Mouse (Mus musculus): Measurements from ENCODE around the gene Chl1. TPM values are rescaled to one million over a fixed set of nuclear protein-coding genes. Genes with fewer than 3 reads are reported as not detected.

Gene Chl1
- polyA plus RNA-seq, 1 experiment from 2014 or later = 10.8 TPM

DNA sequence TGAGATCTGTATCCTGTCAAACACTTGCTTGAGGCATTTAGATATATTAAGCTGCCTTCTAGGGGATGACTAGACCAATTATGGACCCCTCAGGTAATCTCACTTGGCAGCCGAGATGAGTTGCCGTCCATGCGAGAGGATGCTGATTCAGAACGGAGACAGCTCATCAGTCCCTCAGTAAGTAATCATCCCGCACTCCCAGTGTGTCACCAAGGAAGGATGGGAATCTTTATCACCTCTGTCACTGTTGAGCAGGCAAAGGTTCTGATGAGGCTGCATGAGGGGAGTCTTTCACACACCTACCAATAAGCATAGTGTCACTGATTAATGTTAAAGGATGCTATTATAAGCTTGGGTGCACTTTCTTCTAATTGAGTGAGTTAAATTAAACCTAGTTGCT is 270.7 kb downstream of the Chl1 start:
- Histone ChIP-seq H3K9me3 (no peaks in the 10 kb centered on the region), H3K27ac (no peak overlapping the region), H3K4me1 (replicated peaks) (no peaks in the 10 kb centered on the region), H3K27me3 (ENCODE audit: insufficient read depth, poor library complexity, severe bottlenecking) (no peaks in the 10 kb centered on the region), H3K4me3 (no peak overlapping the region), H3K36me3 (no peaks in the 10 kb centered on the region)
- no peak for DNase-seq (ENCODE audit: low spot score)
- WGBS = 87% methylated on average over 5 of the region's 5 CpGs

DNA sequence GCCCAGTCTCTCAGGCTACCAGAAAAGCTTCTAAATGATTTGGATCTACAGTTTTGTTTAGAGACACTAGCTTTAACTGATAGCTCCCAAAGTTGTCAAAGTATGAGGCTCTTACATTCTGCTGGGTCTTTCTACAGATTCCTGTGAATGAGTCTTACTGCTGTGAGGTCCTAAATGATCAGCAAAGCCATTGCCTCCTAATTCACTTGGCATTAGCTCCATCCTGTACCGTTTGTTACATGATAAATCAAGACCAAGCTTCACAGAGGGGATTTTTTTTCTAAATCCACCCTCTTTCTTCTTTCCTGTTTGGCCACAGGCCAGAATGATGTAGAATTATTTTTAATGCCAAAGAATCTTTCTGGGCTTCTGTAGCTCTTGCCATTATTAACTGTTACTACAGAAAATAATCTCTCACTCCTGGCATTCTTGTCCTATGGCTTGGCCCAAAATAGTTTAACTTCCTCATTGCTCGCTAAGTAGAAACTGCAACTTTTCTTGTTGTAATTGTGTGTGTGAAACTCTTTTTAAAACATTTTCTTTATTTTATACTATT is 280.8 kb downstream of the Chl1 start:
- Histone ChIP-seq H3K27ac (no peak overlapping the region), H3K36me3 (no peaks in the 10 kb centered on the region), H3K4me1 (replicated peaks) (no peaks in the 10 kb centered on the region), H3K4me3 (no peak overlapping the region), H3K27me3 (ENCODE audit: insufficient read depth, poor library complexity, severe bottlenecking) (no peaks in the 10 kb centered on the region), H3K9me3 (no peaks in the 10 kb centered on the region)
- WGBS = 79% methylated on average over 2 of the region's 2 CpGs
- DNase-seq (ENCODE audit: low spot score) = no peak

DNA sequence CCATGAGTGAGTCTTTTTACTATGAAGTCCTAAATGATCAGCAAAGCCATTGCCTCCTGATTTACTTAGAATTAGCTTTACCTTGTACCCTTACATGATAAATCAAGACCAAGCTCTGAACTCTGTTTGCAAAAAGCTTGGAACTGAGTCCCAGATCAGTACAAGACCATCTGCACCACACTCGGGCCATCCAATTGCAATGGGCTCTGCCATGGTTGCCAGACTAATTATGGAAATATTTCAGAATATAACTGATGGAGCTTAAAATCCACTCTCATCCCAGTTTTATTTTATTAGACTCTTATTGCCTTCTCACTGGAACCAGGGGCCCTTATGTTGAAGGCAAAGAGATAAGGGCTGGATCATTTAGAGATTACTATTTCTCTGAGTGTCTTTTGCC is 284.9 kb downstream of the Chl1 start:
- Histone ChIP-seq H3K4me3 (no peak overlapping the region), H3K9me3 (no peaks in the 10 kb centered on the region), H3K27ac (no peak overlapping the region), H3K4me1 (replicated peaks) (no peaks in the 10 kb centered on the region), H3K36me3 (no peaks in the 10 kb centered on the region), H3K27me3 (ENCODE audit: insufficient read depth, poor library complexity, severe bottlenecking) (no peaks in the 10 kb centered on the region)
- DNase-seq (ENCODE audit: low spot score) = no peak
- 80% methylated on average over 1 of the region's 1 CpGs for WGBS
